Mouse (Mus musculus): ENCODE data around the gene Ccdc86. TPM values are rescaled to one million over a fixed set of nuclear protein-coding genes. Genes with fewer than 3 reads are reported as not detected.

The Ccdc86 gene
- polyA plus RNA-seq, 1 experiment from 2014 or later, result 15.2 TPM

DNA sequence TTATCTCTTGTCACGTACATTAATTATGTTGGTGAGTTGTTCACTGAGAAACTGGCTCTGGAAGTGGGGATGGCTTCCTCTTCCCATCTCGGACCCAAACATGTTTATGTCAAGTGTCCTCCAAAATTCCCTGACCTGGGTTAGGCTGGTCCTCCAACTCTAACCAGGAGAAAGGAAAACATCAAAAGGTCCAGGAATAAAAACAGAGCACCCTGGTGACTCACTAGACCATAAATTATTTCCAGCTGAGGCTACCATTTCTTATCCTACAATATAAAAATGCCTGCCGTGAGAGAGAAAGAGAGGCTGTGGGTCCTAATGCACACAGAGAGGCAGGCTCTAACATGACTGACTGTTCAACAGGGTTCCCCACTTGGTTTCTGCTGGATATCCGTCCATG, 24.8 kb downstream of the Ccdc86 start:
- Histone ChIP-seq H3K9ac (no peak overlapping the region), H3K36me3 (no peaks in the 10 kb centered on the region), H3K4me2 (no peak overlapping the region), H3K9me3 (no peaks in the 10 kb centered on the region), H3K4me1 (replicated peaks) (no peaks in the 10 kb centered on the region; the same call in 1 of the 2 replicates), H3K4me3 (no peak overlapping the region), H3K27me3 (no peaks in the 10 kb centered on the region), H3K27ac (no peak overlapping the region)
- 62% methylated on average over 4 of the region's 4 CpGs for WGBS
- ATAC-seq (ENCODE audit: low FRiP score), result no peak

DNA sequence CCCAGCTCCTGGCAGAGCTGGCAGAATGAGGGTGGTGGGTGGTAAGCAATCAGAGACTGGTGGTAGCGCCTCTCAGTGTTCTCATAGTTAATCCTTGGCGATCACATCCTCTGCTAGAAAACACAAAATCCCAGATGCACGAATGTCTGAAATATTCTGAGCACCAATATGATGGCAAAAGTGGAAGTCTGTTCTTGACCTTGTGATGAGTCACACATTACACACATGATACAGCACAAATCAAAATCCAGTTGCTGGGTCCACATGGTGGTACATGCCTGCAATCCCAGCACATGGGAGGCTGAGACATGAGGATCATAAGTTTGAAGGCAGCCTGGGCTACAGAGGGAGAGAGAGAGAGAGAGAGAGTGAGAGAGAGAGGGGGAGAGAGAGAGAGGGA, 28.0 kb downstream of the Ccdc86 start:
- no peak overlapping the region for H3K4me3 ChIP-seq
- 85% methylated on average over 3 of the region's 3 CpGs for WGBS
- no peaks in the 10 kb centered on the region for H3K27me3 ChIP-seq
- H3K4me2 ChIP-seq, result no peak overlapping the region
- H3K36me3 ChIP-seq, result no peaks in the 10 kb centered on the region
- no peak overlapping the region for H3K27ac ChIP-seq
- no peak overlapping the region for H3K9ac ChIP-seq
- no peak for ATAC-seq (ENCODE audit: low FRiP score)
- H3K9me3 ChIP-seq, result no peaks in the 10 kb centered on the region
- no peaks in the 10 kb centered on the region for H3K4me1 ChIP-seq (replicated peaks)

DNA sequence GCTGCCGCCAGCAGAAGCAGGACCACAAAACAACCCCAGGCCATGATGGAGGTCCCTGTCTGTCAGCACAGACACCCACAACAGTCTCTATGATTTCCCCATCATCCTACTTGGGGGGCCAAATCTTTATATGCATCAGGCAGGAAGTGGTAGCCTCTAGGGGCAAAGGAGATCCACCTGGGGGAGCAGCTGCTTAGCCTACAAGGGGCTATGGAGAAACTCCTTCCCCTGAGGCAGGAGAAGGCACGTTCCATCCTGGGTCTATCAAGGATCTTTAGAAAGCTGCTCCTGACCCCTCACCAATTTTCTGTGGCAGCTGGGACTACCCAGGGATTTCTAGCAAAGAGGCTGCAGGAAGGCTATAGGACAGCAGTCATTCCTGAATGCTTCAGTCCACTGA, 28.5 kb downstream of the Ccdc86 start, which contains the start of gene Zp1:
Gene Zp1 (minus strand): TSS at position 101 of the 400 bp plus-strand sequence.
- Histone ChIP-seq H3K27ac (no peak within 1 kb of the TSS), H3K36me3 (no peaks in the 10 kb centered on the region), H3K9me3 (no peaks in the 10 kb centered on the region), H3K27me3 (no peaks in the 10 kb centered on the region), H3K9ac (no peak within 1 kb of the TSS), H3K4me3 (no peak within 1 kb of the TSS), H3K4me1 (replicated peaks) (no peaks in the 10 kb centered on the region), H3K4me2 (no peak within 1 kb of the TSS)
- no peak for ATAC-seq (ENCODE audit: low FRiP score)
- 87% methylated on average over 2 of the region's 2 CpGs for WGBS

DNA sequence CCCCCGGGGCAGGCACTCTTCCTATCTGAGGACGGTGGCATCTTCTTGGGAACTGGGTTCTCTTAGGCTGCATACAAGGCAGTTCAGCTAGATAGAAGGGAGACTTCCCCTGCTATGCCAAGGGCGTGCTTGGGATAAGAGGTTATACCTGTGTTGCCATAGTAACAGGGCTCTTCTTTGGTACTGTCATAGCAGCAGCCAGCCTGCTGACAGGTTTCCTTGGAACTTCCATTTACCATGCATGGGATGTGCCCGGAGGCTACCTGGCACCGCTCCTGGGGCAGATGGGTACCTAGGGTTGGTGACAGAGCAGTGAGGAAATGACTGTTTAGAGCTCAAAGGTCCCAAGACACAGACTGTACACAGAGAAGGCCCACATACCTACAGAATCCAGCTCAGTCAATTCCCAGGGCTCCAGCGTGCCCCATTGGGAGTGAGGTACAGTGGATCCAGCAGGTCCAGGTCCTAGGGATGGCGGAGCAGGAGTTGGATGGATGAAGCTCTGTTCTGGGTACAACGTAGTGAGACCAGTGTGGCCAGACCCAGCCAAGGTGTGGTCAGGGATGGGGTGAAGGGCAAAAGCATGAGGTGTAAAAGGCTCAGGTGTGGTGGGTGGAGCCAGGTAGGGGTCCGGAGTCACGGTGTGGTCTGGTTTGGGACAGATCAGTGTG, 30.6 kb downstream of the Ccdc86 start:
- Histone ChIP-seq H3K27ac (no peak overlapping the region), H3K27me3 (no peaks in the 10 kb centered on the region), H3K4me2 (no peak overlapping the region), H3K36me3 (no peaks in the 10 kb centered on the region), H3K4me3 (no peak overlapping the region), H3K4me1 (replicated peaks) (no peaks in the 10 kb centered on the region), H3K9ac (no peak overlapping the region), H3K9me3 (no peaks in the 10 kb centered on the region)
- WGBS, result 86% methylated on average over 10 of the region's 10 CpGs
- no peak for ATAC-seq (ENCODE audit: low FRiP score)

DNA sequence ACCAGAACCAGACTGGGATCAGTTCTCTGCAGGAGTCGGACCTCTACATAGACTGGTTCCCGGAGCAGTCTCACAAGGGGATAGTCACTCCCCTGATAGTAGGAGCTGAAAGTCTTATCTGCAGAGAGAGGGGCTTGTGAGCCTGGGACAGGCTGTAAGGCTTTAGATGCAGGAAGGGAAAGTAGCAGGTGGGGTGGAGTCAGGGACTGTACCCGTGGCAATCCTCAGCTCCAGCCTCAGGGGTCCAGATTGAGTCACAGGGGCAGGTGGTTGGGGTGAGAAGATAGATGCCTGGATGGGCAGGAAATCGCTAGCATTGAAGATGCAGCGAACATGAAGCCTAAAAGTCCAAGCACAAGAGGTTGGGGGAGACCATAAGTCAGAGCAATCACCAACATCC, 32.6 kb downstream of the Ccdc86 start:
- WGBS, result 65% methylated on average over 5 of the region's 5 CpGs
- Histone ChIP-seq H3K9ac (no peak overlapping the region), H3K27ac (no peak overlapping the region), H3K36me3 (no peaks in the 10 kb centered on the region), H3K9me3 (no peaks in the 10 kb centered on the region), H3K27me3 (no peaks in the 10 kb centered on the region), H3K4me2 (no peak overlapping the region), H3K4me3 (no peak overlapping the region), H3K4me1 (replicated peaks) (no peaks in the 10 kb centered on the region)
- ATAC-seq (ENCODE audit: low FRiP score), result no peak

DNA sequence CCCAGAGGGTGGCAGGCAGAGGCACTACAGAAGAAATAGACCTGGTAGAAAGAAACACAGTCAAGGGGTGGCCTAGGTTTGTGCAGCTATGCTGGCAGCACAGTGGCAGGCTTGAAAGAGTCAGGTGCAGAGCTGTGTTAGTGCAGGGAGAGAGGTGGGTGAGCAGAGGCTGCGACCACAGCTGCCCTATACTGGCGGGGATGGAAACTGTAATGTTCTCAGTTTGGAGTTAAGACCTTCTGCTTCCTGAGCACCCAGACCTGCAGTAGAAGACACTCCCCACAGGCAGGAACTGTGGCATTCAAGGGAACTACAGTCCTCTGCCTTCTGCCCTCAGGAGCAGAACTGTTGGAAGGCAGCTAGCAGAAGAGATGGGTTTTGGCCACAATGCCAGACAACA, 34.2 kb downstream of the Ccdc86 start:
- no peak overlapping the region for H3K4me2 ChIP-seq
- 0 out of 2 replicates have a peak overlapping the region, but pooled peaks have one; percentile 8 for H3K9ac ChIP-seq
- 94% methylated on average over 2 of the region's 2 CpGs for WGBS
- H3K27ac ChIP-seq, result no peak overlapping the region
- no peaks in the 10 kb centered on the region for H3K27me3 ChIP-seq
- no peaks in the 10 kb centered on the region for H3K4me1 ChIP-seq (replicated peaks)
- H3K36me3 ChIP-seq, result no peaks in the 10 kb centered on the region
- no peak overlapping the region for H3K4me3 ChIP-seq
- no peaks in the 10 kb centered on the region for H3K9me3 ChIP-seq
- ATAC-seq (ENCODE audit: low FRiP score), result no peak

DNA sequence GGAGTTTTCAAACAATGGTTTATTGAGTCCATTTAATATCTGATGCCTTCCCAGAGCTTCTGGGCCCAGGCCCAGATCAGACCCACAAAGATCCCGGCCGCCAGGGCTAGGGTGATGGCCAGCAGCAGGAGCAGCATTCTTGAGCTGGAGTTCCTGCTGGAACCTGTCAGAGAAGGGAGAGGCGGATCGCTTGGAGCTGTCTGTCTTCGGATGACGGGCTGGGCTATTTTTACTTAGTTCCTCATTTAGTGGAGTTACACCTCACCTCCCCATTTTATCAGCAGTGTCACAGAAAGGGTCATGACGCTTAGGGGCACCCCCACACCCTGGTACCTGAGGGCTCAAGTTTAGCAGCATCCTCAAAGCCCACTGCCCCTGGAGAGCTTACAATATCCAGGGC, 34.8 kb downstream of the Ccdc86 start:
- Histone ChIP-seq H3K9ac (0 out of 2 replicates have a peak overlapping the region, but pooled peaks have one; percentile 8), H3K9me3 (no peaks in the 10 kb centered on the region), H3K27me3 (no peaks in the 10 kb centered on the region), H3K4me1 (replicated peaks) (no peaks in the 10 kb centered on the region), H3K27ac (no peak overlapping the region), H3K4me3 (no peak overlapping the region), H3K36me3 (no peaks in the 10 kb centered on the region; the same call in 1 of the 2 replicates), H3K4me2 (no peak overlapping the region)
- ATAC-seq (ENCODE audit: low FRiP score), result no peak
- WGBS, result 80% methylated on average over 7 of the region's 7 CpGs

DNA sequence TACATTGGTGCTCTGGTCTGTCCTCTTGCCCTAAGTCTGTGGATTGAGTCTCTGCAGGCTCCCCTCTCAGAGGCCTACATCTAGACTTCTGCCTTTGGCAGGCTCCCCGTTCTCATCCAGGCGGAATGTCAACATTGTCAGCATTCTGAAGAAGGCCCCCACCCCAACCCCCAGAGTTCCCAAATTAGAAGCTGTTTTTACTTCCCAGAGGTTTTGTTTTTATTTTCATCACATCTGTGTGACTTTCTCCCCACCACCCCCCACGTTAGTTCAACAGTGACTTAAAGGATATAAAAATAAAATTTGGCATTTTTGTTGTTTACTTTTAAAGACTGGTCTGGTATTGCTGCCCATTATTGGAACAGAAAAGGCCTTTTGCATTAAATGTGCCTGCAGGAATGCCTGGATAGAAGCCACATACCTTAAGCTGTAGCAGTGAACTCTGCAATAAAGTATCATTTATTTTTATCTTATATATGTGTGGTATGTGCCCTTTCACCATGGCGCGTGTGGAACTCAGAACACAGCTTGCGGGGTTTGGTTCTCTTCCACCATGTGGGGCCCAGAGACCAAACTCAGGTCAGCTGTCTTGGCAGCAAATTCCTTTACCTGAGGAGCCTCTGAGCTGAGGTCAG, 39.9 kb downstream of the Ccdc86 start:
- Histone ChIP-seq H3K27ac (no peak overlapping the region), H3K9me3 (no peaks in the 10 kb centered on the region), H3K4me2 (no peak overlapping the region), H3K4me3 (no peak overlapping the region), H3K9ac (no peak overlapping the region), H3K27me3 (no peaks in the 10 kb centered on the region), H3K4me1 (replicated peaks) (no peaks in the 10 kb centered on the region), H3K36me3 (peaks cover 40% of the 10 kb centered on the region)
- no peak for ATAC-seq (ENCODE audit: low FRiP score)
- WGBS, result 85% methylated on average over 6 of the region's 6 CpGs

DNA sequence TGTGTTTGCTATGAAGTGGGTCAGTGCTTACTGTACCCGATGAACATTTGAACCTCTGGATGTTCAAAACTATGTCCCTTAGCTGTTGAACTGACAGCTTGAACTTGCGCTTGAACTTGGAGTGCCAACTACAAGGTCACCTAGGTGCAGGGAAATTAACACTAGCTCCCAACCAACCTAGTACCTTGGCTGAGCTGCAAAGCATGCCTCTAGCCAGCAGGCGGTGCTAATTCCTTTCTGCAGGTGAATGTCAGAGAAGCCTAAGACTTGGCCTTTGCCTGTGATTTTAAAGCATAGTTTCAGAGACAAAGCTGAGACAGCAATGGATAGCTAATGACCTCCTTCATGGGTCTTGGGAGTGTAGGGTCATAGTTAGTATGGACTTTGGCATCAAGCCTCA, 41.2 kb downstream of the Ccdc86 start:
- no peak overlapping the region for H3K4me3 ChIP-seq
- H3K27ac ChIP-seq, result no peak overlapping the region
- no peaks in the 10 kb centered on the region for H3K27me3 ChIP-seq
- H3K9me3 ChIP-seq, result no peaks in the 10 kb centered on the region
- ATAC-seq (ENCODE audit: low FRiP score), result no peak; the same call in 1 of the 2 replicates
- H3K9ac ChIP-seq, result no peak overlapping the region
- 63% methylated on average over 3 of the region's 3 CpGs for WGBS
- peaks cover 53% of the 10 kb centered on the region for H3K36me3 ChIP-seq
- H3K4me1 ChIP-seq (replicated peaks), result no peaks in the 10 kb centered on the region
- no peak overlapping the region for H3K4me2 ChIP-seq

DNA sequence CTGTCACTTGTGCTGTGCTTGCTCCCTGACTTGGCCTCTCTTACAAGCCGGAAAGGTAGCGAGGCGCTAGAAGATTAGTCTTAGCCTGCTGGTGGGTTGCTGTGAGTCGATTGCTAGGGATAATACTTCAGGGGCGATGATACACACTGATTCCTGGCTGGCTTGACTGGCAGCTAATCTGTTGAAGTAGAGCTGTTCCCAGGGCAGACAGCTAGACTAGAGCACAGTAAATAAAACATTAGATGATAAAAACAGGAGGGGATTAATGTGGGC, 43.4 kb downstream of the Ccdc86 start:
- WGBS, result 93% methylated on average over 5 of the region's 5 CpGs
- no peaks in the 10 kb centered on the region for H3K9me3 ChIP-seq
- no peak overlapping the region for H3K4me3 ChIP-seq
- H3K4me1 ChIP-seq (replicated peaks), result no peaks in the 10 kb centered on the region
- peaks cover 75% of the 10 kb centered on the region for H3K36me3 ChIP-seq
- no peak overlapping the region for H3K9ac ChIP-seq
- no peaks in the 10 kb centered on the region for H3K27me3 ChIP-seq
- H3K4me2 ChIP-seq, result no peak overlapping the region
- no peak for ATAC-seq (ENCODE audit: low FRiP score)
- H3K27ac ChIP-seq, result peak overlapping the region; percentile 44; the same call in 1 of the 2 replicates

DNA sequence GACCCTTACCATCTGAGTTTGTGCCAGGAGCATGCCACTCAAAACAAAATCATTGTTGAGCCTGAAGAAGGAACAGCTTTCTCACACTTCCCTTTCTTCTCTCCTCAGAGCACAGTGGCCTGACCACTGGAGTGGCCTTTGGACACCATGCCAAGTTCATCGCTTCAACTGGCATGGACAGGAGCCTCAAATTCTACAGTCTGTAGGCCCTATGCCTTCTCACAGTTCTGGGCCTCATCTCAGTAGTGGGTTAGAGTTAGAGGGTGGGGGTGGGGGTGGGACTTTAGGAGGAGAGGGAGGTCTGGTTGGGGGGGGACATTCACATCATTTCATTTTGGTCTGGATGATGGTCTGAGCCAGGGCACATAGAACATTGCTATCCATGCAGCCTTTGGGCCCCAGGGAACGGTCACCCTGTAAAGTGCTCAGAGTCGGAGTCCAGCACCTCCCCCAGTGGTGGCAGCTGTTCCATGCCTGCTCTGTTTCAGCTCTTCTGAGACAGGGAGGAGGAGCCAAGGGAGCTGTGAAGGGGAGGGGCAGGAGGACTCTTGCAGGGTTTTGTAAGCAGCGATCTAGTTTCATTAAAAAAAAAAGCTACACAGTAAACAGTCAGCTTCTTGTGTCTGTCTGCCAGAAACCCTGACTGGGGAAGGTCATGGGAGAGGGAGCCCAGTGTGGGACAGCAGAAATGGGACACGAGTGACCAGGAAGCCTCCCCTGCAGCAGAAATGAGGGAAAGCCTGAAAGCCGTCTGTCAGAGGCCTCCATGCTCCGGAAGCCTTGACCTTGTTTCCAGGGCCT, 43.9 kb downstream of the Ccdc86 start:
- H3K4me2 ChIP-seq, result no peak overlapping the region
- no peak for ATAC-seq (ENCODE audit: low FRiP score)

DNA sequence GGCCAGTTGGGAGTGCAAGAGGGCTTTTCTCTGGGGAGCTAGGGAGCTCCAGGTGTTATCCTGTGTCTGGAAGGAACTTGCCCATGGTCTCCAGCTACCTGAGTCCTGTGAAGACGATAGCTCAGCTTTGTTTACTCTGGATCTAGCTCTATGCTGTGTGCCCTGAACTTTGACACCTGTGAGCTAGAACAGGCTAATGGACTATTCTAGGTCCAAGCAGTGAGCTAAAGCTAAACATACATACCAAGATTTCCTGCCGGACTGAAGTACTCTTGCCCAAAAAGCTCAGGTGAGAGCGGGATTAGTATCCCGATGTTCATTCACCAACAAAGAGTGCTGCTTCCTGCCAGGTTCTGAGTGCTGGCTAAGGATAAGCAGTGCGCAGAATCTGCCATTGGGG, 44.6 kb downstream of the Ccdc86 start:
- Histone ChIP-seq H3K4me2 (no peak overlapping the region), H3K36me3 (peaks cover 86% of the 10 kb centered on the region), H3K9me3 (no peaks in the 10 kb centered on the region), H3K27me3 (no peaks in the 10 kb centered on the region), H3K9ac (peak overlapping the region; percentile 8; the same call in 1 of the 2 replicates), H3K27ac (no peak overlapping the region), H3K4me3 (no peak overlapping the region), H3K4me1 (replicated peaks) (no peaks in the 10 kb centered on the region)
- no peak for ATAC-seq (ENCODE audit: low FRiP score)
- 89% methylated on average over 5 of the region's 5 CpGs for WGBS

More for the DNA sequence above, 43.9 kb downstream of the Ccdc86 start:
- Histone ChIP-seq H3K27me3 (no peaks in the 10 kb centered on the region), H3K27ac (peak overlapping the region; percentile 44; the same call in 1 of the 2 replicates), H3K4me3 (no peak overlapping the region), H3K9ac (no peak overlapping the region), H3K9me3 (no peaks in the 10 kb centered on the region), H3K4me1 (replicated peaks) (no peaks in the 10 kb centered on the region), H3K36me3 (peaks cover 80% of the 10 kb centered on the region)
- WGBS, result 62% methylated on average over 7 of the region's 7 CpGs
